Mouse (Mus musculus) mouse embryonic stem cell (cell line): ENCODE measurements around the gene Pam.
"Not testable (repeated sequence)": the region's sequence is repeated elsewhere in the genome, so short reads cannot be mapped to it uniquely, and the experiment has no call there.

ENCODE experiments used
- in situ Hi-C, 2 experiments: fragments of 300-500 bp; cut with MboI; formaldehyde crosslinking; loops; 1 replicate in 1 of 2; 3 replicates in 1 of 2; pipeline ENCODE4 v1.14.3; 2019 to 2020; ENCODE audit warnings: low sequenced_read_pairs in 2 of 2, low pct_unique_long_range_greater_than_20kb in 1 of 2, mixed read lengths in 1 of 2; ENCODE audit not compliant: unreplicated experiment in 1 of 2

The Pam gene

DNA sequence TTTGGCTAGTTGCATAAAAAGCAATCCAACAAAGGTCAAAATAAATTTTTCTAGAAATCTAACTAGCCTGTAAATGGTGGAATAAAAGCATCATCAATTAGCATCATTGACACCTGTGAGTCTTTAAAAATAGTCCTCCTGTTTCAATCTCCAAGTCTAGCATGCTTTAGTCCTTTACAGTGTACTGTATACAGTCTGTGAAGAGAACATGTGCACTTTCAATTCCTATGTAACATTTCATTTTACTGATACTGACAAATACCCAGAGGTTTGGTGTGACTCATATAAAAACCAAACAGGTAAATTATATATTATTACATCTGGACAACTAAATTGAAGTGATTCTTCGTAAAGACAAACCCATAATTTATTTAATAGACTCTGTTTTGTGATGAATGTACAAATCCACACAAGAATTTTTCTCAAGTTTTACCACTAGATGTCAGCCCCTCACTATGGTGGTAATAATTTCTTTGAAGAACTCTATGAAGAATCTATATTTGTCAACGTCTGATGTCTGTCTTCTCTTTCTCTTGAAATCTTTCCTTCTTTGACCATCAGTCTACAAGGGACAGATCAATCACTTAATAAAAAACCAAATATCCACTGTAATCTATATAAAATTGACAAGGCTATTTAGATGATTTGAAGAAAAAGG, 286.1 kb downstream of the Pam start:
- in situ Hi-C loops, result no loop called here

DNA sequence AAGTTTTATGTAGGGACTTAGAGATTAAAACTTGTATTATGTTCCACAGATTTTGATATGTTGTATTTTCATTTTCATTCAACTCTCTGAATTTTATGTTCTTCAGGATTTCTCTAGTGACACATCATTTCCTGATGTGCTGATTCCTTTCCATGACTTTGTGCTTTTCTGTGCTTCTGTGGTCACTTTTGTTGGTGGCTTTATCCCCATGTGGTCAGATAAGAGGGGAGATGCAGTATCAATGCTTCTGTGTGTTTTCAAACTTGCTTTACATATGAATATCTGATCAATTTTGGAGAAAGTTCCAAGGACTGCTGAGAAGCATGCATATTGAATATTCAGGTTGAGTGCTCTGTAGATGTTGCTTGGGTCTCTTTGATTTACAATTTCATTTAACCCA, 290.9 kb downstream of the Pam start:
- in situ Hi-C loops, result no loop called here

DNA sequence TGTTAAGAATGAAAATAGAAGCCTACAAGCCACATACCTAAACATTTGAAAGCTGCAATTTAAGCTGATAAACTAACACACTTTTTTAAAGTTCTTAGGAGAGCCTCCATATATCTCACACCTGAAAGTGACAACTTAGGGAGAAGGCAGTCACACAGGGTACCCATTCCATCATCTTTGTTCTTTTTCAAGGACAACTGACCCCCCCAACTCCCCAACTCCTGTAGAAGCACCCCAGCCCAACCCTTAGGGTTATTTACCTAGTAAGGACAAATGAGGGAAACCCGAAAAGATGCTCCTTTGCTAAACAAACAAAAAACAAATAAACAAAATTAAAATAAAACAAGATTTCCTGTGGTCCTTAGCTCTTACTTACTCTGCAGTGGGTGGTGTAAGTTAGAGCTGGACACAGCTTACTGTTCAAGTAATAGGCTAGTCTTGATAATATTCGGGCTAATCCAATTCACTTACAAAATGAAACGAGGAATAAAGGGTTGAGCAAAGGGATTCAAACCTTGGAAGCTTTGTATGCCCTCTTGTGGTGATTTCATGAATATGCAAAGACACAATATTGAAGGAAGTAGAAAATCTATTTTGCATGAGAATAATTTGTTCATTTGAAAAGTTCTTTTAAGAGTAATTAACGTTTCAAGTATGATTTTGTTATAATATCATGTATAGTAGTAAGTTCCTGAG, 293.1 kb downstream of the Pam start:
- in situ Hi-C loops, result no loop called here

DNA sequence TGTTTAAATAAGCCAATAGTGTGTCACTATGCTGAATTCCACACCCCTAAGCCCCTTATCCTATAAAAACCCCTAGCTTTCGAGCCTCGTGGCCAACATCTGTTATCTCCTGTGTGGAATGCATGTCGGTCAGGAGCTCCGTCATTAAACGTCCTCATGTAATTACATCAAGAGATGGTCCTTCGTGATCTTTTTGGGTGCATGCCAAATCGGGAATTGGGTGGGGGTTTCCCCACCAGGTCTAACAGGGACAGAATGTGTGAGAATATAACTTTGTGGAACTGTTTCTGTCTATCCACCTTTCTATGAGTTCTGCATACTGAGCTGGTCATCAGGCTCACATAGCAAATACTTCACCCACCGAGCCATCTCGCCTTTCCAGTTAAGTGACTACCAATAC, 299.5 kb downstream of the Pam start:
- in situ Hi-C loops, result no loop called here

DNA sequence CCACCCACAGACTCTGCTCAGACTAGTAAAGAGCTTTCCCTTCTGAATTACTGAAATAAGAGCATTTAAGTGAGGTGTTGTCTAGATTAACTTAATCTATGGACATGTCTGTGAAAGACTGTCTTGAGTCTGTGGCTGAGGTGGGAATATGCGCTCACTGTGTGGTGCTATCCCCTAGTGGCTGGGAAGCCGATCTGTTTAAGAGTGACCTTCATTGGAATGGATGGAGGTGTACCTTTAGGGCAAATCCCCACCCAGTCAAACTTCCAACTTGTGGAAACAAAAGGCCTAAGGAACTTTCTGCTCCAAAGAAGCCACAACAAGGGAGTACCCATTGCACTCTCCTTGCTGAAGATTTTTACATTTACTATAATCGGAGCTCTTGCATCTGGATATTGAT, 301.3 kb downstream of the Pam start:
- in situ Hi-C loops, result no loop called here

DNA sequence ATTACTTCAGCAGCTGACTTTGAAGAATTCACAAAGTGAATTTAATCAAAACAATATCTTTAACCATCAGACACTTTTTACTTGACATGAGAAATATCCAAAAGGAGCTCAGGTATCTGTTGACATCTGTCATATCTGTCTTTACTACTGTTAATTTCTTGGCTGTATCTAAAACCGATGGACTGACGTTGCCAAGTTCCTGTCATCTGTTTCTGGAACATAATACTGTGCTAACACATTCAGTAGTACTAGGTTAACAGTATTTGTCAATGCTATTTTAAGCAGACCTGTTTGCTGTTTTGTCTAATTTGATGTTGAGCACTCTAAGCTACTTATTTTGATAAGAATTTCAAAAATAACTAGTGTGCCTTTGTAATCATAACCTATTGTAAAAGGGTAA, 307.0 kb downstream of the Pam start:
- in situ Hi-C loops, result no loop called here

DNA sequence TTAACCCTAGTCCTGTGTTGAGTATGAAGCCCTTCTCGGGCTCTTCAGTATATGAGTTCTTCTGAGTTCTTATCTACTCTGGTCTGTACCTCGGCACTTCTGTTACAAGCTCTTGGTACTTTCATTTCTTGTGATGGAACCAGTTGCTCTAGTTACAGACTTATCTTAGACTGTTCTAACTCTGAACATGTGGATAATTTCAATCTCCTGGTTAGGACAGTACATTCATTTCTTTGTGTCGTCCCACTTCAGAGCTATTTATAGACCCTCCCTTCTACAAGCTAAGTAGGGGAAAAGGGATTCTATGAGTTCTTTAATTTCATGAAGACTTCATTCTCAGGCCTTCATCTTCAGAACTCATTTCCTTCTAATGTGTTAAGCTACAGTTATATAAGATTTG, 307.8 kb downstream of the Pam start:
- in situ Hi-C loops, result no loop called here

DNA sequence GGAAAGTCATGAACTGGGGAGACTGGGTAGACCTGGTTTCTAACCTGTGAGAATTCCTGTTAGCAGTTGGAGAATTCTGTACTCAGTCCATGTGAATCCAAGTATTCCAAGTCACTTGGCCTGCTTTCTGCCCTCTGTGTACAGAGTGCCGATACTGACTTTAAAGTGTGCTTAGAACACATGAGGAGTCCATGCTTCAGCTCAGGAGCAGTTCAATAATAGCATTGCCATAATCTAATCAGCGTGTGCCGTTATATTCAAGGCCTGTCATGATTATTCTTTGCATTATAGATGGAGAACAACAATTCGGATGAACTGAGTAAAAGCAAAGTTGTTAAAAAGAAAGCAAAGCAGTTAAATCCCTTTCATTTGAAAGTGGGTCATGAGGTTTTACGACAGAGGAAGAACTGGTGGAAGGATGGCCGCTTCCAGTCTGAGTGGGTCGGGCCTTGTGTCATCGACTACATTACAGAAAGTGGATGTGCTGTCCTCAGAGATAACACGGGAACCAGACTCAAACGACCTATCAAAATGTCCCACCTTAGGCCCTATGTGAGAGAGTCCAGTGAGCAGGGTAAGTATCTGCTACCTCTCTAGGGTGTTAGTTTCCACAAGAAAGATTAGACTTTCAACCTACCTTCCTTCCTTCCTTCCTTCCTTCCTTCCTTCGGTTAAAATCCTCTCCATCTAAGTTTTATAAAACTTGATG, 309.6 kb downstream of the Pam start:
- in situ Hi-C loops, result no loop called here

DNA sequence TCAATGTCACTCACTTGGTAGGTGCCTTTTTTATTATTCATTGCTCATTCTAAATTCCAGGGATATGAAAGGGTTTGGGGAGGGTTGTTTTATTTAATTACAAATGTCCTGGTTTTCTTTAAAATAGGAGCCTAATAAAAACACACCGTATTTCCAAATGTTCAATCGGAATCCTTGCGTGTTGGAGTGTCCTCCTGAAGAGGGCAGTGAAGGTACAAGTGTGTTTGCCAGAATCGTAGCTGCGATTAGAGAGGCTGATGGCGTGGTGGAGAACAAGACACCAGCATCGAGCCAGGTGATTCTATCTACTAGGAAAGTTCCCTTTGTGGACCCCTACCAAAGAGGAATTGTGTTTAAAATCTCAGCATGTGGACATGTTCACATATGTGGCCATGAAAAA, 310.5 kb downstream of the Pam start:
- in situ Hi-C loops, result no loop called here

DNA sequence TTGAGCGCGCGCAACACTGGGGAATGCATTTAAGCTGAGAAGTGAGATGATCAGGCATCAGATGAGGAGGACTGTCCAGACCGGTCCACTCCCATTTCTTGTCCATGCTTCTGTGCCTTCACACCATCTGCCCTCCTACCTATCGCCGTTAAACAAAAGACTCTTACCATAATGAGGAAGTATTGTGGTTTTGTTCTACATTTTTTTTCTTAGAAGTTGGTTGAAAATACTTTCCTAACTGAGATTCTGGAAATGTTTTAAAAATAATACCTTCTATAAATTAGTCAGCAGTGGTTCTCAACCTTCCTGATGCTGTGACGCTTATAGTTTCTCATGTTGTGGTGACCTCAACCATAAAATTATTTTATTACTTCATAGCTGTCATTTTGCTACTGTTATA, 313.8 kb downstream of the Pam start:
- in situ Hi-C loops, result no loop called here

DNA sequence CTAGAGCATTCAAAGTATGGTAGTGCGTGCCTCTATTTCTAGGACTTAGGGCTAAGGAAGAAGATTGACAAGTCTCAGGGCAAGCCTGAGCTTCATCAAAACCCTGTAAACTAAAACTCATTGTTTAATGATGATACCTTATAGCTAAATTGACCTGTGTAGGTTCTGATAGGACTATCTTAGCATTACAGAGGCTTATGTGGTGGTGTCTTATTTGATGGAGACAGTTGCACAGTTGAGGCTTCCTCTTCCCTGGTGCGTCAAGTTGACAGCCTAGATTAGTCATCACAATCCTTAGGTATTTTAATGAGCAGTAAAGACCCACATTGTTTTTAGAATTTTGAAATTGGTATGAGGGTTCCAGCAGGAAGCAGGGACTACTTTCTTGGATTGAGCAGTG, 321.5 kb downstream of the Pam start:
- in situ Hi-C loops, result no loop called here

DNA sequence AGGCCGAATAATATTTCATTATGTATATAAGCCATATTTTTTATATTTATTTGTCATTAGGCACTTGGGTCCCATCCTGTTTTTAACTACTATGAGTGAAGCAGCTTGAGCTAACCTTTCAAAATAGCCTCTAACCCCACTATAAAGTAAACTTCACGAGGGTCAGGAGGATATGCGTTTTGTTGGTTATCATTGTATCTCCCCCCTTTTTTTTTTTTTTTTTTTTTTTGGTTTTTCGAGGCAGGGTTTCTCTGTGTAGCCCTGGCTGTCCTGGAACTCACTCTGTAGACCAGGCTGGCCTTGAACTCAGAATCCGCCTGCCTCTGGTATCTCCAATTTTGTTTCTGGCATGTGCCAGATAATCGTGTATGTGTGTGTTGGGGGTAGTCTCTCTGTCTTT, 322.1 kb downstream of the Pam start:
- in situ Hi-C loops, result no loop called here

DNA sequence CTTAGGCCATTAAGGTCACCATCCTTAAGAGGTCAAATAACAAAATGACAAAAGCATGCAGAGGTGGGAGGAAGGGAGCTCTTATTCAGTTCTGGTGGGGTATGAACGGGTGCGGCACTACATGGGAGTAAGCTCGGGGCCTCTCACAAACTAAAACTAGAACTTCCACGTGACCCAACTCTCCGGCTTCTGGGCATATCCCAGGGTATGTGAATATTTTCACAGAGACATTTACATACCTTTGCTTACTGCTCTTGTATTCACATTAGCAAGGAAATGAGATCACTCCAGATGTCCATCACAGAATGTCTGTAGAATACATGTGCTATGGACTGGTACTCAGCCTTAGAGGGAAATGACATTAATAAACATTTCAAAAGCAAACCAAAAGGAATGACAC, 323.7 kb downstream of the Pam start:
- in situ Hi-C loops, result no loop called here

DNA sequence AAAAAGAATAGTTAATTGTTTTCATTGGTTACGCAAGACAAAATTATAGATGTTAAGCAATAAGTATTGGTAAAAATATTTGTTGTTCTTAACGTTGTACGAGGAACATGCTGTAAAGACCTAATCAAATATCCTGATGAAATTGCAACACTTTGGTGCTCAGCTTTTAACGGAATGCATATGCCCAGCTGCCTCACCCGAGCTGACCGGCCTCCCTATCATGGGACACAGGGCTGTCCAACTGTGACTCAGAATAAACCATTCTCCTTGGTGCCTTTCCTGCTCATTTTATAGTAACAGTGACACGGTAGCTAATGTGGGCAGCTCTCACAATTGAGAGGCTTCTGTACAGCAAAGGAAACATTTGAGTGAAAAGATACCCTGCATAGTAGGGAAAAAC, 324.3 kb downstream of the Pam start:
- in situ Hi-C loops, result no loop called here

DNA sequence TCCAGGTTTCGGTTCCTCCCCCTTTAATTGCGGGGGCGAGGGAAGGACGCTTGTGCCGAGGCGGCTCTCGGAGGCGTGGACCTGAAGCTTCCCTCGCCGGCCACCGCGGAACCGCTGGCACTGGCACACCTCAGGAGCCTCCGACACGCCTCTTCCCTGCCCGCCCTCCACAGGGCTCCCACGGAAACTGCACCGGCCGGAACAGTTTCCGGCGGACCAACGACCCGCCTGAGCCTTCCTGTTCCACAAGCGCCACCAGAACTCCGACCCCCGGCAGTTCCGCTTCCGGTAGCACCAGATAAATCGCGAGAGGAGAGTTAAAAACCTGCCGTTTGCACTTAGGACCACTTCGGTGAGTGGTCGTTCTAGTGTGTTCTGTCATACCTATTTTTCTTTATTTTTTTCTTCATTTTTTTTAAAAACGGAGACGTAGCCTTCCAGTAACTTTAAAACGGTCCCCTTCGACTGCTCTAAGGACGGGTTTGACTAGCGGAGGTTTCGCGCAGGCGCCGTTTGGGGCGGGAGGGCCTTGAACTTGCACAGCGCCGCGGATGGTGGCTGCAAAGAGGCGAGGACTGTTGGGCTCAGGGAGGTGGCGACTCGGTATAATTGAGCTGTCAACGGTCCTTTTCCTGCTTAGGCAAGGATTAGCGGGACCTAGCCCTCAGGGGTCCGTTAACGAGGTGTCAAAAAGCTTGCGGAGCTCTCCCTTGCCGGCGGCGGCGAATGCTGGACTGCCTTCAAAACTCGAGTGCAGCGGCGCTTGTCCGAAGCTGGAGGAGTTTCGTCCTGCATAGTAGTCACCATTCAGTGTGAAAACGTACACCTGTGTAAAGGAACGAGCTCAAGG, 325.3 kb downstream of the Pam start, which contains the start of the genes Gin1 and Ppip5k2:
TSS of gene Gin1 (plus strand) at position 269 of the 850 bp plus-strand sequence.
TSS of gene Ppip5k2 (minus strand) at position 508 of the 850 bp plus-strand sequence.
- in situ Hi-C loops, result no loop called here

DNA sequence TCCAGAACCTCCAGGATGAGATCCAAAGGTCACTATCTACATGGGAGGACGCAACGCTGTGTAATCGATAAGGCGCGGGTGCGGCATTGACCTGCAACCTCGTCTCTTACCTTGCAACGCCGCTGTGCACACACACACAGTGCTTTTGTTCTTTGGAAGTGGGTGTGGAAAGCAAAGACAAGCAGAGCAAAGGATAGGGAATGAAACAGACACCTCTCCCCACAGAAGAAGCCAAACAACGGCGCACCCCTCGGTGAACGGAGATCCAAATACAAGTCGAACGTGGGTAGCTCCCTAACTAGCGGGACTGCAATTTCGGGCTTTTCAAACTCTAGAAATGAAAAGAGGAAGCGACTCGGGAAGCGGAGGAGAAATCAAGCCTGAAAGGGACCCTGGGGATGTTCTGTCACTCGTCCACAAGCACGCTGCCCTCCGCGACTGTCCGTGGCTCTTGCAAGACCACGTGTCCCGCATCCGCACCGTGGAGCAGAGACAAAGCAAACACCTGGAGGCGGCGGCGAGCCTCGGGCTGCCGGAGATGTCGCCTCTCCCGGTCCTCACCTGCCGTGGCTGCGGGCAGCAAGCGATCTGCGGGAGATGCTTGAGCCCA, 326.0 kb downstream of the Pam start:
- in situ Hi-C loops, result no loop called here

DNA sequence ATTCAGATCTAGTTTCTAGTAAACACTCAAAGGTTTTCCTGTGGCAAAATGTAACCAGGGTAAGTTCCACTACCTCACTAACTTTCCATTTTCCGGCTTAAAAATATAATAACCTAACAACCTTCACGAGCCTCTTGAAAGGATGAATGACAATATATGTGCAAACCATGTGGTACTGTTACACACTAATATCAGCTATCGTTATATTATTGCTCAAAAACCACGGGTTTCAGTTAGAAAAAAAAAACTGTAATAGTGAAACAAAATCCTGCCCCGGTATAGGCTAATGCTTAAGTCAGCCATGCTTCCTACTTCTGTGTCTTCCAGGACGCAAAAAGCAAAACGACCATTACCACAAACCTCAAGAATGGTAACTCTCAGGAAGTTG, 326.5 kb downstream of the Pam start:
- in situ Hi-C loops, result no loop called here

DNA sequence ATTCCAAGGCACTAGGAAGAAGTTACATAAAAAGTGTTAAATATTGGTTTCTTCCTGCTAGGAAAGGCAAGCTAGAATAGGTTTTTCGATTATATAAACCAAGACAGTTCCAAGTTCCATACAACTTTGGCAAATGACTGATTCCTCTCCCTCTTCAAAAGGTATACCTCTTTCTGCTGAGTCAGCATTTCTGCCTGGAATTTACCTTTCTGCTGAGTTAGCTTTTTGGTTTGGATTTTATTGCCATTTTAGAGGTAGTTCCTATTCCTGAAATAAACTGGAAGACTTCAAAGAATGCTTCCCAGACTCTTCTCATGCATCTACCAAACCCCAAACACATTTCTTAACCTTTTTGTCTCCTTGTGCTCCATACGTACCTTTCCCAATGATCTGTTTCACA, 327.4 kb downstream of the Pam start:
- in situ Hi-C loops, result no loop called here

DNA sequence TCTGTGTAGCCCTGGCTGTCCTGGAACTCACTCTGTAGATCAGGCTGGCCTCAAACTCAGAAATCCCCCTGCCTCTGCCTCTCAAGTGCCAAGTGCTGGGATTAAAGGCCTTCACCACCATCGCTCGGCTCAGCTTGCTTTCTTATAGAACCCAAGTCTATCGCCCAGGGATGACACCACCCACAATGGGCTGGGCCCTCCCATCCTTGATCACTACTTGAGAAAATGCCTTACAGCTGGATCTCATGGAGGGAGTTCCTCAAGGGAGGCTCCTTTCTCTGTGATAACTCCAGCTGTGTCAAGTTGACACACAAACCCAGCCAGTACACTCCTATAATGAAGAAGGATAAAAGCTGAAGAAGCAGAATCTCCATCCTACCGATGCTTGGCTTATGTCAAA, 329.7 kb downstream of the Pam start:
- in situ Hi-C loops, result not testable (repeated sequence)
